Mouse (Mus musculus) midbrain, embryonic 16.5 days (tissue): Measurements from ENCODE around the gene Rnf43. TPM values are rescaled to one million over a fixed set of nuclear protein-coding genes. Genes with fewer than 3 reads are reported as not detected.

Experiments
- ATAC-seq: fragments of 200-750 bp; cut with Nextera tagmentation; 2 replicates; pipeline ENCODE4 v1.8.0; 2017; ENCODE audit warnings: moderate TSS enrichment
- H3K27ac ChIP-seq: fragments of 300-500 bp; sonication (generic); 2 replicates; pipeline ENCODE4 v1.5.1; 2014; ENCODE audit warnings: mild to moderate bottlenecking, low read length, mixed read lengths
- H3K27me3 ChIP-seq: fragments of 300-500 bp; sonication (generic); 2 replicates; pipeline ENCODE4 v1.6.1; 2014; ENCODE audit warnings: low read depth, low read length, mixed read lengths; ENCODE audit not compliant: control insufficient read depth, insufficient read depth
- H3K36me3 ChIP-seq: fragments of 300-500 bp; sonication (generic); 2 replicates; pipeline ENCODE4 v1.6.1; 2014; ENCODE audit warnings: mild to moderate bottlenecking, low read length, moderate library complexity, mixed read lengths; ENCODE audit not compliant: control insufficient read depth, insufficient read depth
- H3K4me1 ChIP-seq: fragments of 300-500 bp; sonication (generic); 2 replicates; pipeline ENCODE4 v1.6.1; 2014; ENCODE audit warnings: mild to moderate bottlenecking, low read length, mixed read lengths; ENCODE audit not compliant: control insufficient read depth, insufficient read depth
- H3K4me2 ChIP-seq: fragments of 300-500 bp; sonication (generic); 2 replicates; pipeline ENCODE4 v1.6.1; 2014; ENCODE audit warnings: mild to moderate bottlenecking, low read length, mixed read lengths
- H3K4me3 ChIP-seq: fragments of 300-500 bp; sonication (generic); 2 replicates; pipeline ENCODE4 v1.5.1; 2014; ENCODE audit warnings: low read depth, mild to moderate bottlenecking, low read length, moderate library complexity, mixed read lengths
- H3K9ac ChIP-seq: fragments of 300-500 bp; sonication (generic); 2 replicates; pipeline ENCODE4 v1.6.1; 2014; ENCODE audit warnings: low read depth, low read length, mixed read lengths
- H3K9me3 ChIP-seq: fragments of 300-500 bp; sonication (generic); replicated peaks from 2 replicates; pipeline ENCODE4 v1.6.1; 2014; ENCODE audit warnings: mild to moderate bottlenecking, low read length, mixed read lengths; ENCODE audit not compliant: control insufficient read depth, poor library complexity, severe bottlenecking
- WGBS: fragments of 180-500 bp; shearing (Covaris S2); extraction: QIAGEN DNeasy Blood & Tissue Kit; methylation state at CpG from one replicate; pipeline ENCODE4 v1.1.7; 2014; 5-methylcytosine and 5-hydroxymethylcytosine counted together
- polyA plus RNA-seq: library from polyadenylated mRNA; unstranded; fragments of >200 nt; fragmentation: Nextera tagmentation; extraction: Ambion mirVana; gene quantifications from 2 replicates; pipeline ENCODE4 v1.2.1, GENCODE M21; 2015

Rnf43 gene
- polyA plus RNA-seq, 1 experiment from 2014 or later: 0.68 TPM

DNA sequence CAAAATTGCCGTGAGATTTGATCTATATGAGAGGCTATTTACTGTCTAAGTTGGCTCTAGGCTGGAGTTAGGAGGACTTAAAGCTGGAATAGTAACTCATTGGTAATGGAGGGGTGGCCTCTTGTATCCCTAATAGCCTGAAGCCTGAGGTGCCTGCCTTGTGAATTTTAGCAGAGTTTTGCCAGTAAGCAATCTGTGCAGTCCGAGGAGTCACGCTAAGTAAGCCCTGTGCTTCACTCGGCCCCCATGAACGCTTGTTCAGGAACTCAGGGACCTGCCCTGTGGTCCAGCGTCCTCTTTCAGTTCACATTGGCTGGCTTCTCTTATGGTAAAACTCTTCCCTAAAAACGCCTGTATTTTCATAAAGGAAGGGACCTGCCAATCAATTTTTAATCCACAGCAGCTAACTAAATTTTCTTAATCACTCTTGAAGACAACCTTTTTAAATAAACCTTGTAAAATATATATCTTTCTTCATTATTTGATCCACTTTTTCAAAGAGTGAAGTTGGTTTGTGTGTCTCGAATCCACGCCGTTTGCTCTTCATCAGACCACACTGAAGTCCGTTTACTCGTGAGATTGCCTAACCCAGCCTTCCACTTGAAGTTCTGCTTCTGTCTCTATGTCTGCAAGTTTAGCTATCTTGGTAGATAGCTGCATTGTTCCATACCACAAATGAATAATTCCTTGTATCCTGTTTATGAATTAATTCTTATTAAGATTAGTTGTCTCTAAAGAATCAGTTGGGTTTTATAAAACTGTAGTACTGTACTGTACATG is 3.9 kb downstream of the Rnf43 start:
- no peaks in the 10 kb centered on the region for H3K9me3 ChIP-seq
- H3K4me2 ChIP-seq: no peak overlapping the region
- no peaks in the 10 kb centered on the region for H3K36me3 ChIP-seq
- H3K27me3 ChIP-seq: peaks cover 4% of the 10 kb centered on the region; the same call in 1 of the 2 replicates
- H3K9ac ChIP-seq: no peak overlapping the region
- no peak overlapping the region for H3K27ac ChIP-seq
- WGBS: 80% methylated on average over 12 of the region's 12 CpGs
- H3K4me1 ChIP-seq: peaks cover 8% of the 10 kb centered on the region
- H3K4me3 ChIP-seq: no peak overlapping the region
- no peak for ATAC-seq

DNA sequence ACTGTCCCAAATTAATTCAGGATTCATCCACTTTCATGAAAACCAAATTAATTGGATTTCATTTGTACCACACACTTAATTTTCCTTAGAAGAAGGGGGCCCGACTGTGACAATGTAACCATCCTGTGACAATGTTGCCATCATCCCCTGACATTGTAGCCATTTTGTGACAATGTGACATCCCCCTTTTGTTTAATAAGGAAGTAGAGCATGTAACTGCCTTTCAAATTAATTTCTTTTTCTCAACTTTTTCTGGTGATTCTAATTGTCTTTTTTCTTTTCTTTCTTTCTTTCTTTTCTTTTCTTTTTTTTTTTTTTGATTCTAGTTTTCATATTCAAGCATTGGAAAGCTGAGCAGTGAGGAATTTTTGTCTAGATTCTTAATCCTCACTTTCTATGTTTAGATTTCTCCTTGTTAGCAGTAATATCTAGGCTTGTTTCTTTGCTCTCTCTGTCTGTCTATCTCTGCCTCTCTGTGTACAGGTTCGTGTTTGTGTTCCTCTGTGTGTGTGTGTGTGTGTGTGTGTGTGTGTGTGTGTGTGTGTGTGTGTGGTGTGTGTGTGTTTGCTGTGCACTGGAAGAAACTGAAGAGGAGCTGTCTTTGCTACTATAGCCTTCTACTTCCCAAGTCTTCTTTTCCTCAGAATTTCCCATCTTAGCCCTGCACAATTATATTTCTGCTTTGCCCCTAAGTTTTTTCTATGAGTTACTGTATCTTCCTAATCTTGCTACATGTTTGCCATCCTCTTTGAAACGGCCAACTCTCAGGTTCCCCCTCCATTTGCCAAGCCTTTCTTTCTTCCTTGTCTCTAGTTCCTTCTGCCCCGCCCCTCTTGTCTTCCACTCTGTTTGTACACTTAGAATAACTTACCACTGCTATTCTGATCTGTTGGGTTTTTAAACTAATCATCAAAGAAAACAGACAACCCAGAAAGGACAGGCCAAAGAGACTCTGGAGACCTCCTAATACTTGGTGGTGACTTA is 4.9 kb downstream of the Rnf43 start:
- no peak for ATAC-seq
- Histone ChIP-seq H3K27ac (no peak overlapping the region), H3K4me1 (peaks cover 8% of the 10 kb centered on the region), H3K4me3 (no peak overlapping the region), H3K9ac (no peak overlapping the region), H3K9me3 (no peaks in the 10 kb centered on the region), H3K27me3 (peaks cover 4% of the 10 kb centered on the region; the same call in 1 of the 2 replicates), H3K4me2 (no peak overlapping the region), H3K36me3 (no peaks in the 10 kb centered on the region)
- 80% methylated on average over 4 of the region's 4 CpGs for WGBS

DNA sequence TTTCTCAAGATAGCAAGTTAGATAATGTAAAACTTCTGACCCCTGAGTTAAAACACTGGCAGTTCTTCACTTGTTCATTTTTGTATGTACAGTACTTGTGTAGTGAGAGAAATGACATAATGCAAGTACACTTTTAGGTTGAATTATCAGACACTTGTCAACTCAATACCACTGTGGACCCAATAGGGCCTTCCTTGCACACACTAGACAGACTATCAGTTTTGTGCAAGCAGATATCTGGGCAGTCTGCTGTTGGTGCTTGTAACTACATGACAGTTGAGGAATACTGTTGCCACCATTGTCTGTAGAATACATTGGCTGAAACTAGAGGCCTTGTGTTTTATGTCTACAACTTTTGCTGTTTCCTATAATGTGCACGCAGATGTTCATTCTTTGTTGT is 10.8 kb downstream of the Rnf43 start:
- Histone ChIP-seq H3K27me3 (no peaks in the 10 kb centered on the region), H3K9me3 (no peaks in the 10 kb centered on the region), H3K4me1 (0 out of 2 replicates have a peak, but pooled peaks cover 2% of the 10 kb centered on the region), H3K36me3 (no peaks in the 10 kb centered on the region), H3K27ac (no peak overlapping the region), H3K9ac (no peak overlapping the region), H3K4me3 (no peak overlapping the region), H3K4me2 (no peak overlapping the region)
- ATAC-seq: no peak
- WGBS: 100% methylated on average over 1 of the region's 1 CpGs

DNA sequence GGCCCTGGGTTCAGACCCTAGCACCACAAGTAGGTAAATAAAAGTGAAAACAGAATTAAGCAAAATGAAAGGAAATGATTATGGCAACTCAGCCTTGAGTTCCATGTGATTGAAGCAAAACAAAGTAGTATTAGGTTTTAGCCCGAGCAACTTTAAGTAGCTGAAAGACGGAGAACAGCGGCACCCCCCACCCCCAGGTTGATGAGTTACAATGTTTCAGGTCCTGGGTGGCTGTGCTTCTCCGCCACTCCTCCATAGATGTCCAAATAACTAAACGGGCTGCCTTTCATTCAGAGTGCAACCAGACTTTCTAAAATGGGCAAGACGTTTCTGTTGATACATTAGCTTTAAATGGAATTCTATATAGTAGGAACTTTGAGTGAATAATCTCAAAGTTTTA is 13.1 kb downstream of the Rnf43 start:
- H3K4me2 ChIP-seq: no peak overlapping the region
- H3K9me3 ChIP-seq: no peaks in the 10 kb centered on the region
- H3K36me3 ChIP-seq: no peaks in the 10 kb centered on the region
- H3K27me3 ChIP-seq: no peaks in the 10 kb centered on the region
- no peak overlapping the region for H3K27ac ChIP-seq
- H3K4me3 ChIP-seq: no peak overlapping the region
- 0 out of 2 replicates have a peak, but pooled peaks cover 2% of the 10 kb centered on the region for H3K4me1 ChIP-seq
- no peak for ATAC-seq
- 92% methylated on average over 6 of the region's 6 CpGs for WGBS
- no peak overlapping the region for H3K9ac ChIP-seq

DNA sequence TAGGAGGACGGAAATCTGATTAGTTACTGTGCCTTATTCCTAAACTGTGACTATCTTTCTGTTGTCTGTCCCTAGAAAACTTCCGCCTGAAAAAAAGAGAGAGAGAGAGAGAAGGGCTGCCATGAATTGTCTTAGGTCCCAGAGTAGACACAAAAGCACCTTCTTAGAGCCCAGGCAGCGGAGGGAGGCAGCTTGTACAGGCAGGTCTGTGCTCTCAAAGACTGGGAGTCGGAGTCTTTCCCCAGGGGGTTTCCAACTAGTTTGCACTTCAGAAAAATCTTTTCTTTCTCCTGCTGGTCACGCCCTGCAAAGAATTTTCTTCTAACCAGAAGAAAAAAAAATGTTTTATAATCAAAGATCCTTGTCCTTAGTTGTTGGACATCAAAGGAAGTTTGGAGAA is 15.2 kb downstream of the Rnf43 start:
- Histone ChIP-seq H3K4me1 (0 out of 2 replicates have a peak, but pooled peaks cover 2% of the 10 kb centered on the region), H3K36me3 (no peaks in the 10 kb centered on the region), H3K4me3 (no peak overlapping the region), H3K4me2 (no peak overlapping the region), H3K9ac (no peak overlapping the region), H3K27me3 (no peaks in the 10 kb centered on the region), H3K27ac (no peak overlapping the region), H3K9me3 (no peaks in the 10 kb centered on the region)
- ATAC-seq: no peak
- 30% methylated on average over 5 of the region's 5 CpGs for WGBS

DNA sequence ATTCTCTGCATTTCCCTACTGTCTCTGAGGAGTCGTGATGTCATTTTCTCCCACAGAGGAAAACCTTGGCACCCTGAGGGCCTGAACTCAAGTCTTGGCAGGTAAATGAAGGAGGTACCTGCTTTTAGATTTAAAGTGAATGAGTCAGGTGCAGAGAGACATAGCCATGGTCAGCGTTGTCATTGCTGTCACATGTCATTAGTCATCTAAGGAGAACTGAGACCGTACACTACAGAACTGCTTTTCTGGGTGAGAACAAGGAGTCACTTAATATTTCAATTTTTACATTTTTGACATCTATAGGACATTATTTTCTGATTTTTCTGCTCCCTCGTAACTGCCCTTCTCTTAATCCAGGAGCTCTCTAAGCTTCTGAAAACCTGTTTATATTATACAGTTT is 16.0 kb downstream of the Rnf43 start:
- no peak overlapping the region for H3K4me3 ChIP-seq
- H3K27me3 ChIP-seq: no peaks in the 10 kb centered on the region
- no peaks in the 10 kb centered on the region for H3K9me3 ChIP-seq
- H3K36me3 ChIP-seq: no peaks in the 10 kb centered on the region
- H3K9ac ChIP-seq: no peak overlapping the region
- H3K27ac ChIP-seq: no peak overlapping the region
- no peak overlapping the region for H3K4me2 ChIP-seq
- H3K4me1 ChIP-seq: 0 out of 2 replicates have a peak, but pooled peaks cover 6% of the 10 kb centered on the region
- WGBS: 83% methylated on average over 4 of the region's 4 CpGs
- ATAC-seq: no peak

DNA sequence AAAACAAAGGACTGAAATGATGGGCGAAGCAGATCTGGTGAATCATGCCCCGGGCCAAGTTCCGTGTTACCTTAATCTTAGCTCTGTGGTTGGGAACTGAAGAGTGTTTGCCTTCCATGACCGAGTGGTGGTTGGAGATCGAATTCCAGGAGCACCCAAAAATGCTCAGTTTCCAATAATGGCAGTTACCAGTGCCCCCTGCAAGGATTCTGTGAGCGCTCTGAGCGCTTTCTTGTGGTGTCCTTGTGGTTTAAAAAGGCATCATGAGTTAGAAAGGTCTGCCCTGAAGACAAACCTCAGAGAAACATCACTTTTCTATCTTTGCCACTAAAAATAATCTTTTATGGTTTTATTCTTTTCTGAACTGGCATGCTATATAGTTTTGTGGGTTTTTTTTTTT is 16.5 kb downstream of the Rnf43 start:
- Histone ChIP-seq H3K4me2 (no peak overlapping the region), H3K4me1 (0 out of 2 replicates have a peak, but pooled peaks cover 6% of the 10 kb centered on the region), H3K9me3 (no peaks in the 10 kb centered on the region), H3K36me3 (no peaks in the 10 kb centered on the region), H3K27me3 (no peaks in the 10 kb centered on the region), H3K4me3 (no peak overlapping the region), H3K27ac (no peak overlapping the region), H3K9ac (no peak overlapping the region)
- no peak for ATAC-seq
- 94% methylated on average over 7 of the region's 7 CpGs for WGBS

DNA sequence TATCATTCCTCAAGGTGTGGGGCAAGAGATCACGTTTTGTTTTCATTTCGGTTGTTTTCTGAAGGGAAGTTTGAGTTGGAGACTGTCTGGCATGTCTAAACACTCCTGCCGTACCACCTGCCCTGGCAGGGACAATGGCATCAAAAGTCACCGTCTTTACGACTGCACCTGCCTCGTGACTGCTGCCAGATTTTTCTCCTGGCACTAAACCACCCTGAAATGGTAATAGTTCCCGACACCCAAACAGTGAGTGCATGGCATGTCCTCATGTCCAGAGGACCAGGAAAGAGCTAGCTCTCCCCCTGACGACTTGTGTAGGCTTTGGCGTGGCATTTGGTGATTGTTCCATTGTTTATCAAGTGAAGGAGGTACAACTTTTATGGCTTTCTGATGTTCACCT is 18.3 kb downstream of the Rnf43 start:
- Histone ChIP-seq H3K27ac (no peak overlapping the region), H3K4me2 (no peak overlapping the region), H3K9me3 (no peaks in the 10 kb centered on the region), H3K36me3 (no peaks in the 10 kb centered on the region), H3K4me1 (0 out of 2 replicates have a peak, but pooled peaks cover 6% of the 10 kb centered on the region), H3K9ac (no peak overlapping the region), H3K4me3 (no peak overlapping the region), H3K27me3 (no peaks in the 10 kb centered on the region)
- 90% methylated on average over 9 of the region's 9 CpGs for WGBS
- no peak for ATAC-seq
